Mouse (Mus musculus): ENCODE data around the gene Cebpg.

DNA sequence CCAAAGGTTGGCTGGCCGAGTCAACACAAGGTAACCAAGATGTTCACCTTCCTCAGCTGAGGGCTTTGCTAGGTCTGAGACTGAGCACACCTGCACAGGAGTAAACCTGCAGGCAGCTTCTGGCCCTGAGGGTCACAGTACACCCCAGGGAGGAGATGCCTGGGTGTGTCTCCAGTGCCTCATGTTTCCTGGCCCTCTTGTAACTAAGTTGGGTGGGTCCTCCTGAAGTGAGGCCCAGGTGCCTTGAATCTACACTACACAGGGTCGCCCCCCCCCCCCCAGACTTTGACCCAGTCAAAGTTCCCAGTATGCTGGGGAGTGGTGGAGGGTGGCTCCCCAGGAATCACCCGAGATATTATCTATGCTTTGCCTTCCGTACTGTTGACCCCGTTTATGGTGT is 27.1 kb downstream of the Cebpg start:
- TF ChIP-seq CTCF (IDR thresholded peaks at IDR 0.05; ENCODE audit: control insufficient read depth, insufficient read depth, insufficient read length) (no peak), FOSL1 (IDR thresholded peaks at IDR 0.05; ENCODE audit: insufficient read depth, low read length, poor library complexity, severe bottlenecking) (no peak), USF1 (IDR thresholded peaks at IDR 0.05; ENCODE audit: low read depth) (no peak), CEBPB (IDR thresholded peaks at IDR 0.05; ENCODE audit: low read depth) (no peak)

Measured in C2C12 (cell line).